Mouse (Mus musculus) gastrocnemius, postnatal 4 days (tissue): ENCODE data around the gene Poldip2. TPM values are rescaled to one million over a fixed set of nuclear protein-coding genes. Genes with fewer than 3 reads are reported as not detected.

Experiments used
- DNase-seq, 2 experiments: peaks; one replicate each; pipeline ENCODE4 v3.0.0; 2021 to 2022; ENCODE audit warnings: low spot score in 2 of 2, mixed read lengths in 2 of 2
- long read RNA-seq, 2 experiments: library from polyadenylated mRNA; stranded (forward); transcript quantifications; one replicate each; pipeline ENCODE4 v2.0.0; 2021
- total RNA-seq, 2 experiments: library from RNA; stranded (reverse); gene quantifications; 2 replicates each; pipeline ENCODE4 v1.2.3; 2021

Gene Poldip2
- 100 to 1,000 TPM in 1 of 2 experiments, 10 to 100 TPM in 1; 96.8 to 114 TPM for total RNA-seq
- long read RNA-seq, experiment 1, transcript Poldip2-201 (11 exons, 2,054 nt), result major isoform, 216 of 236 reads
- long read RNA-seq, experiment 1, partial matches to known transcripts, result 5 of 236 reads
- long read RNA-seq, experiment 1, other reads (novel, unspliced or antisense), result 14 of 236 reads
- long read RNA-seq, experiment 2, transcript Poldip2-201 (11 exons, 2,054 nt), result major isoform, 243 of 281 reads
- long read RNA-seq, experiment 2, partial matches to known transcripts, result 6 of 281 reads
- long read RNA-seq, experiment 2, other reads (novel, unspliced or antisense), result 30 of 281 reads

GRCm38 (mm10) chr11:78512025-78512957, at the start of gene Poldip2, which contains the start of gene Tmem199:
Gene Poldip2 (plus strand): TSS chr11:78512193.
Gene Tmem199 (minus strand): TSS chr11:78512172.
- DNase-seq, result peak; percentile 82 to 90

GRCm38 (mm10) chr11:78462669-78463068, 49.3 kb upstream of the Poldip2 start:
- DNase-seq, result no peak

- no peak for DNase-seq
Observed at GRCm38 (mm10) chr11:78463286-78464036, 48.5 kb upstream of the Poldip2 start.

GRCm38 (mm10) chr11:78465116-78465515, 46.9 kb upstream of the Poldip2 start:
- no peak for DNase-seq

- DNase-seq, result peak; percentile 84 to 92
Observed at GRCm38 (mm10) chr11:78465568-78466180, 46.3 kb upstream of the Poldip2 start, which contains the start of gene Slc46a1. Gene Slc46a1 (plus strand): TSS chr11:78465697.

- peak in 1 of 2 experiments; percentile 17 for DNase-seq
Observed at GRCm38 (mm10) chr11:78466242-78466912, 45.6 kb upstream of the Poldip2 start.

GRCm38 (mm10) chr11:78467515-78467914, 44.5 kb upstream of the Poldip2 start:
- no peak for DNase-seq

GRCm38 (mm10) chr11:78467932-78468331, 44.1 kb upstream of the Poldip2 start:
- DNase-seq, result no peak

GRCm38 (mm10) chr11:78471326-78472103, 40.5 kb upstream of the Poldip2 start:
- no peak for DNase-seq

- no peak for DNase-seq
Observed at GRCm38 (mm10) chr11:78475289-78475688, 36.7 kb upstream of the Poldip2 start.

- DNase-seq, result no peak
Observed at GRCm38 (mm10) chr11:78483639-78484038, 28.4 kb upstream of the Poldip2 start.

GRCm38 (mm10) chr11:78488168-78488567, 23.8 kb upstream of the Poldip2 start:
- DNase-seq, result peak in 1 of 2 experiments; percentile 64

GRCm38 (mm10) chr11:78490781-78491241, 21.2 kb upstream of the Poldip2 start:
- no peak for DNase-seq

GRCm38 (mm10) chr11:78495904-78496303, 16.1 kb upstream of the Poldip2 start:
- peak in 1 of 2 experiments; percentile 35 for DNase-seq

GRCm38 (mm10) chr11:78497071-78497541, 14.9 kb upstream of the Poldip2 start:
- peak in 1 of 2 experiments; percentile 28 for DNase-seq

- peak; percentile 68 to 88 for DNase-seq
Observed at GRCm38 (mm10) chr11:78497544-78498522, 14.2 kb upstream of the Poldip2 start, which contains the start of gene Sarm1. Gene Sarm1 (minus strand): TSS chr11:78497754.

GRCm38 (mm10) chr11:78499004-78499403, 13.0 kb upstream of the Poldip2 start, which contains the start of gene Vtn:
Gene Vtn (plus strand): TSS chr11:78499091.
- peak in 1 of 2 experiments; percentile 50 for DNase-seq
